Mouse (Mus musculus): ENCODE results near the gene Nxn. TPM values are rescaled to one million over a fixed set of nuclear protein-coding genes. Genes with fewer than 3 reads are reported as not detected.

Nxn gene
- polyA plus RNA-seq, 1 experiment = 51.7 TPM

- no peak for TF ChIP-seq POLR2A (IDR thresholded peaks at IDR 0.05; ENCODE audit: insufficient read depth, low read length)
- TF ChIP-seq EP300 (IDR thresholded peaks at IDR 0.05; ENCODE audit: insufficient read depth, low read depth, low read length) = peak; percentile 85; the same call in 1 of the 2 replicates
- H3K9me3 ChIP-seq (replicated peaks; ENCODE audit: control insufficient read depth, insufficient read depth, low read length, poor library complexity, severe bottlenecking) = no peaks in the 10 kb centered on the region
- peak overlapping the region; percentile 41 for H3K27ac ChIP-seq (ENCODE audit: insufficient read depth, low read length)
- H3K4me3 ChIP-seq (ENCODE audit: low read depth, low read length) = no peak overlapping the region
- H3K9ac ChIP-seq (ENCODE audit: low read depth, poor library complexity, severe bottlenecking) = no peak overlapping the region
- H3K27me3 ChIP-seq (ENCODE audit: control insufficient read depth, insufficient read depth, low read length, poor library complexity, severe bottlenecking) = no peaks in the 10 kb centered on the region
- peaks cover 6% of the 10 kb centered on the region for H3K4me1 ChIP-seq (ENCODE audit: control insufficient read depth, insufficient read depth, low read length)
- no peaks in the 10 kb centered on the region for H3K36me3 ChIP-seq (ENCODE audit: control insufficient read depth, insufficient read depth, low read length, poor library complexity, severe bottlenecking)
These were observed 89.9 kb downstream of the Nxn start for GRCm38 (mm10) chr11:76309072-76309471.

- Histone ChIP-seq H3K27me3 (ENCODE audit: control insufficient read depth, insufficient read depth, low read length, poor library complexity, severe bottlenecking) (no peaks in the 10 kb centered on the region), H3K9ac (ENCODE audit: low read depth, poor library complexity, severe bottlenecking) (no peak overlapping the region), H3K9me3 (replicated peaks; ENCODE audit: control insufficient read depth, insufficient read depth, low read length, poor library complexity, severe bottlenecking) (no peaks in the 10 kb centered on the region), H3K4me3 (ENCODE audit: low read depth, low read length) (no peak overlapping the region), H3K27ac (ENCODE audit: insufficient read depth, low read length) (no peak overlapping the region), H3K4me1 (ENCODE audit: control insufficient read depth, insufficient read depth, low read length) (peaks cover 6% of the 10 kb centered on the region), H3K36me3 (ENCODE audit: control insufficient read depth, insufficient read depth, low read length, poor library complexity, severe bottlenecking) (no peaks in the 10 kb centered on the region)
- TF ChIP-seq EP300 (IDR thresholded peaks at IDR 0.05; ENCODE audit: insufficient read depth, low read depth, low read length) = no peak
- TF ChIP-seq CTCF (IDR thresholded peaks at IDR 0.05; ENCODE audit: low read depth, low read length) = no peak
- no peak for TF ChIP-seq POLR2A (IDR thresholded peaks at IDR 0.05; ENCODE audit: insufficient read depth, low read length)
These were observed 92.2 kb downstream of the Nxn start for GRCm38 (mm10) chr11:76306769-76307168.

DNA sequence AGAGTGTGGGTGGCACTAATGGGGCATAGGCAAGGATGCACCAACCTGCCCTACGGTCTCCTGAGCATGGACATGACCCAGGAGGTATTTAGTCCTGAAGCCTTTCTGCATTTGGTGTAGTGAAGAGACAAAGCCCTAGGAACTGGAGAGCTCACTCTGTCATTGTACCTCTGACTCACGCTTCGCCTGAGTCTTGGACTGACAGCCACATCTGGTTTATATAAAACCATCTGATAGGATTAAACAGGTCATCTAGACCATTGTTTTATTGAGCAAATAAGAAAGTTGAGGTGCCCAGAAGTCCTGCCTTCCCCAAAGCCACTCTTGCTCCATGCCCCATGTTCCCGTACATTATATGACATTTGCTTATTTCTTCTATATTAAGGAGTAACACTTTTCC lies 93.4 kb downstream of the Nxn start:
- TF ChIP-seq POLR2A (IDR thresholded peaks at IDR 0.05; ENCODE audit: insufficient read depth, low read length) (no peak), CTCF (IDR thresholded peaks at IDR 0.05; ENCODE audit: low read depth, low read length) (no peak), EP300 (IDR thresholded peaks at IDR 0.05; ENCODE audit: insufficient read depth, low read depth, low read length) (no peak)
- Histone ChIP-seq H3K4me3 (ENCODE audit: low read depth, low read length) (no peak overlapping the region), H3K4me1 (ENCODE audit: control insufficient read depth, insufficient read depth, low read length) (peaks cover 6% of the 10 kb centered on the region), H3K27ac (ENCODE audit: insufficient read depth, low read length) (no peak overlapping the region), H3K36me3 (ENCODE audit: control insufficient read depth, insufficient read depth, low read length, poor library complexity, severe bottlenecking) (no peaks in the 10 kb centered on the region), H3K9me3 (replicated peaks; ENCODE audit: control insufficient read depth, insufficient read depth, low read length, poor library complexity, severe bottlenecking) (no peaks in the 10 kb centered on the region), H3K9ac (ENCODE audit: low read depth, poor library complexity, severe bottlenecking) (no peak overlapping the region), H3K27me3 (ENCODE audit: control insufficient read depth, insufficient read depth, low read length, poor library complexity, severe bottlenecking) (no peaks in the 10 kb centered on the region)

DNA sequence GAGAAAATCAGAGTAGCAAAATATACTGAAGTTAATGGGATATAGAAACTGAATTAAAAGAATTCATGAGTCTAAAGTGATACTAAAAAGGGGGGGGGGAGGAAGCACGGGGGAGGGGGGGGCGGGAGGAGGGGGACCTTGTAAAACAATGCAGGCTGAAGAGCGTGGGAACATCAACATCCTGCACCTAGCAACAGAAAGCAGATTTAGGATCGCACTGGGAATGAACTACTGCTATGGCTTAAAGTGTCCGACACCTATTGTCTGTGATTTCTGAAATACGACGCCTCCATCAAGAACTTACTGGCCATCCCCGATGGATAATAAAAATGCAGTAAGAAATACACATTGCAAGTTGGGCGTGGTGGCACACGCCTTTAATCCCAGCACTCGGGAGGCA lies 95.6 kb downstream of the Nxn start:
- Histone ChIP-seq H3K27me3 (ENCODE audit: control insufficient read depth, insufficient read depth, low read length, poor library complexity, severe bottlenecking) (no peaks in the 10 kb centered on the region), H3K9ac (ENCODE audit: low read depth, poor library complexity, severe bottlenecking) (no peak overlapping the region), H3K4me1 (ENCODE audit: control insufficient read depth, insufficient read depth, low read length) (peaks cover 3% of the 10 kb centered on the region), H3K9me3 (replicated peaks; ENCODE audit: control insufficient read depth, insufficient read depth, low read length, poor library complexity, severe bottlenecking) (no peaks in the 10 kb centered on the region), H3K36me3 (ENCODE audit: control insufficient read depth, insufficient read depth, low read length, poor library complexity, severe bottlenecking) (no peaks in the 10 kb centered on the region), H3K4me3 (ENCODE audit: low read depth, low read length) (no peak overlapping the region), H3K27ac (ENCODE audit: insufficient read depth, low read length) (no peak overlapping the region)
- no peak for TF ChIP-seq CTCF (IDR thresholded peaks at IDR 0.05; ENCODE audit: low read depth, low read length)
- TF ChIP-seq POLR2A (IDR thresholded peaks at IDR 0.05; ENCODE audit: insufficient read depth, low read length) = no peak
- TF ChIP-seq EP300 (IDR thresholded peaks at IDR 0.05; ENCODE audit: insufficient read depth, low read depth, low read length) = no peak

- no peaks in the 10 kb centered on the region for H3K36me3 ChIP-seq (ENCODE audit: control insufficient read depth, insufficient read depth, low read length, poor library complexity, severe bottlenecking)
- no peak overlapping the region for H3K9ac ChIP-seq (ENCODE audit: low read depth, poor library complexity, severe bottlenecking)
- H3K27me3 ChIP-seq (ENCODE audit: control insufficient read depth, insufficient read depth, low read length, poor library complexity, severe bottlenecking) = no peaks in the 10 kb centered on the region
- peaks cover 3% of the 10 kb centered on the region for H3K4me1 ChIP-seq (ENCODE audit: control insufficient read depth, insufficient read depth, low read length)
- H3K4me3 ChIP-seq (ENCODE audit: low read depth, low read length) = no peak overlapping the region
- no peaks in the 10 kb centered on the region for H3K9me3 ChIP-seq (replicated peaks; ENCODE audit: control insufficient read depth, insufficient read depth, low read length, poor library complexity, severe bottlenecking)
- H3K27ac ChIP-seq (ENCODE audit: insufficient read depth, low read length) = no peak overlapping the region
- TF ChIP-seq EP300 (IDR thresholded peaks at IDR 0.05; ENCODE audit: insufficient read depth, low read depth, low read length) (no peak), CTCF (IDR thresholded peaks at IDR 0.05; ENCODE audit: low read depth, low read length) (no peak), POLR2A (IDR thresholded peaks at IDR 0.05; ENCODE audit: insufficient read depth, low read length) (no peak)
These were observed 98.1 kb downstream of the Nxn start for GRCm38 (mm10) chr11:76300862-76301261.

DNA sequence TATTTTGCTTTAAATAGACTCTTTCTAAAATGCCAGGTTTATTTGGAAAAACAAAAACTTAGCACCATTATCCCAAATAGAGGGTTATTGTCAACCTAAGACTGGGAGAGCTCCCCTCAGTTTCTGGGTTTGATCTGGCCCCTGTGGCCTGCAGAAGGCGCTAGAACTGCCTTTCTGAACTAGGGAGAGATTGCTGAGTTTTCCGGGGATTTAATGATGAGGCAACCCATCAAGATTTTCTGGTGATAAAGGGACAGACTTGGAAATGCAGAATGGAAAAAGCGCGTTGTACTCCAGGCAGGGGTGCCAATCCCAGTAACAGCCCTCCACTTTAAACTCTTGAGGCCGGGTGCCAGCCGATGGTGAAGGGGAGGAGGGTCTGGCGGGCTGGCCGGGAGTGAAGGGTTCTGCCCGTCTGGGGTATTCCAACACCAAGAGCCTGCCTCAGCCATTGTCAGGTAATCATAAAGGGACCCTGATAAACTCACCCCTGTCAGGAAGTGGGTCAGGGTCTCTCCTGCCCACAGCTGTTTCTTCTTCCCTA lies 100.4 kb downstream of the Nxn start:
- Histone ChIP-seq H3K27ac (ENCODE audit: insufficient read depth, low read length) (no peak overlapping the region), H3K4me3 (ENCODE audit: low read depth, low read length) (no peak overlapping the region), H3K9me3 (replicated peaks; ENCODE audit: control insufficient read depth, insufficient read depth, low read length, poor library complexity, severe bottlenecking) (no peaks in the 10 kb centered on the region), H3K36me3 (ENCODE audit: control insufficient read depth, insufficient read depth, low read length, poor library complexity, severe bottlenecking) (no peaks in the 10 kb centered on the region), H3K27me3 (ENCODE audit: control insufficient read depth, insufficient read depth, low read length, poor library complexity, severe bottlenecking) (no peaks in the 10 kb centered on the region), H3K9ac (ENCODE audit: low read depth, poor library complexity, severe bottlenecking) (peak overlapping the region; percentile 40), H3K4me1 (ENCODE audit: control insufficient read depth, insufficient read depth, low read length) (peaks cover 3% of the 10 kb centered on the region)
- no peak for TF ChIP-seq EP300 (IDR thresholded peaks at IDR 0.05; ENCODE audit: insufficient read depth, low read depth, low read length)
- peak; percentile 48 for TF ChIP-seq CTCF (IDR thresholded peaks at IDR 0.05; ENCODE audit: low read depth, low read length)

Measured in ES-Bruce4 (cell line).